Mouse (Mus musculus): Measurements from ENCODE around the gene Pank1.

- TF ChIP-seq CTCF (IDR thresholded peaks at IDR 0.05; ENCODE audit: low read depth, low read length) (no peak), POLR2A (IDR thresholded peaks at IDR 0.05; ENCODE audit: borderline replicate concordance, low read depth, low read length) (no peak)
Observed at GRCm38 (mm10) chr19:34770764-34771163, 108.5 kb downstream of the Pank1 start.
